Mouse (Mus musculus) small intestine, adult 2 months (tissue): ENCODE data around the gene Snrnp70.

Source experiments
- CTCF ChIP-seq: fragments of 200-500 bp; IDR thresholded peaks from 2 replicates; pipeline ENCODE4 v1.5.1; 2012; ENCODE audit warnings: low read depth, mild to moderate bottlenecking, control low read depth, inconsistent platforms, low read length, moderate library complexity, mixed read lengths; ENCODE audit not compliant: insufficient replicate concordance, insufficient read length; ENCODE audit errors: extremely low read depth
- POLR2A ChIP-seq: fragments of 200-500 bp; IDR thresholded peaks from 2 replicates; pipeline ENCODE4 v1.6.1; 2012; ENCODE audit warnings: low read depth, mild to moderate bottlenecking, control low read depth, inconsistent platforms, low read length, moderate library complexity

GRCm38 (mm10) chr7:45372371-45372770 is 23.2 kb downstream of the Snrnp70 start:
- TF ChIP-seq CTCF (no peak), POLR2A (no peak)
